Mouse (Mus musculus) bone marrow, adult 2 months (tissue): ENCODE results near the gene Ptprg.

ENCODE experiments used
- CTCF ChIP-seq: fragments of 200-500 bp; IDR thresholded peaks from 2 replicates; pipeline ENCODE4 v1.5.1; 2011; ENCODE audit warnings: low read length, control low read depth; ENCODE audit not compliant: control insufficient read depth, insufficient read depth
- POLR2A ChIP-seq: fragments of 200-500 bp; IDR thresholded peaks from 2 replicates; pipeline ENCODE4 v1.6.1; 2011; ENCODE audit warnings: low read depth, mild to moderate bottlenecking, control low read depth, low read length, borderline replicate concordance; ENCODE audit not compliant: control insufficient read depth

GRCm38 (mm10) chr14:11719259-11719658 lies 165.9 kb downstream of the Ptprg start:
- no peak for TF ChIP-seq CTCF
- no peak for TF ChIP-seq POLR2A
